Mouse (Mus musculus) kidney, embryonic 14.5 days (tissue): ENCODE results near the gene Lrrc18. TPM values are rescaled to one million over a fixed set of nuclear protein-coding genes. Genes with fewer than 3 reads are reported as not detected.
A peak's percentile ranks its signal among the peaks of the same experiment; 100 is the strongest.

ENCODE experiments used
- ATAC-seq: fragments of 200-750 bp; cut with Nextera tagmentation; 2 replicates; pipeline ENCODE4 v1.8.0; 2017; ENCODE audit warnings: moderate number of reproducible peaks, mild to moderate bottlenecking, moderate TSS enrichment, moderate library complexity; ENCODE audit not compliant: low FRiP score, low TSS enrichment
- H3K27ac ChIP-seq: fragments of 300-500 bp; sonication (generic); 2 replicates; pipeline ENCODE4 v1.5.1; 2014; ENCODE audit warnings: low read depth, mild to moderate bottlenecking, low read length, moderate library complexity, mixed read lengths
- H3K27me3 ChIP-seq: fragments of 300-500 bp; sonication (generic); 2 replicates; pipeline ENCODE4 v1.6.1; 2014; ENCODE audit warnings: mild to moderate bottlenecking, low read length; ENCODE audit not compliant: control insufficient read depth, insufficient read depth
- H3K36me3 ChIP-seq: fragments of 300-500 bp; sonication (generic); 2 replicates; pipeline ENCODE4 v1.6.1; 2014; ENCODE audit warnings: low read length, mixed read lengths; ENCODE audit not compliant: control insufficient read depth, insufficient read depth
- H3K4me1 ChIP-seq: fragments of 300-500 bp; sonication (generic); 2 replicates; pipeline ENCODE4 v1.6.1; 2014; ENCODE audit warnings: low read length, mixed read lengths; ENCODE audit not compliant: control insufficient read depth, insufficient read depth
- H3K4me2 ChIP-seq: fragments of 300-500 bp; sonication (generic); replicated peaks from 2 replicates; pipeline ENCODE4 v1.6.1; 2014; ENCODE audit warnings: low read depth, mild to moderate bottlenecking, low read length
- H3K4me3 ChIP-seq: fragments of 300-500 bp; sonication (generic); 2 replicates; pipeline ENCODE4 v1.5.1; 2014; ENCODE audit warnings: mild to moderate bottlenecking, low read length
- H3K9ac ChIP-seq: fragments of 300-500 bp; sonication (generic); 2 replicates; pipeline ENCODE4 v1.6.1; 2014; ENCODE audit warnings: low read depth, mild to moderate bottlenecking, low read length, moderate library complexity
- H3K9me3 ChIP-seq: fragments of 300-500 bp; sonication (generic); 2 replicates; pipeline ENCODE4 v1.6.1; 2016; ENCODE audit warnings: low read length; ENCODE audit not compliant: control insufficient read depth
- WGBS: fragments of 180-500 bp; shearing (Covaris S2); extraction: QIAGEN DNeasy Blood & Tissue Kit; methylation state at CpG from one replicate; pipeline ENCODE4 v1.1.7; 2014; 5-methylcytosine and 5-hydroxymethylcytosine counted together
- polyA plus RNA-seq: library from polyadenylated mRNA; unstranded; fragments of >200 nt; fragmentation: Nextera tagmentation; extraction: Ambion mirVana; gene quantifications from 2 replicates; pipeline ENCODE4 v1.2.1, GENCODE M21; 2014

The Lrrc18 gene
- polyA plus RNA-seq, 1 experiment from 2014 or later, result 0.28 TPM

- no peaks in the 10 kb centered on the region for H3K9me3 ChIP-seq
- H3K36me3 ChIP-seq, result no peaks in the 10 kb centered on the region
- no peak overlapping the region for H3K27ac ChIP-seq
- ATAC-seq, result no peak
- H3K9ac ChIP-seq, result no peak overlapping the region
- WGBS, result 50% methylated on average over 6 of the region's 6 CpGs
- H3K27me3 ChIP-seq, result peaks cover 10% of the 10 kb centered on the region
- H3K4me2 ChIP-seq, result no peak overlapping the region
- no peak overlapping the region for H3K4me3 ChIP-seq
- H3K4me1 ChIP-seq, result 0 out of 2 replicates have a peak, but pooled peaks cover 7% of the 10 kb centered on the region
These were observed 6.9 kb upstream of the Lrrc18 start for GRCm38 (mm10) chr14:32984176-32984738.

GRCm38 (mm10) chr14:32986659-32987058 lies 4.5 kb upstream of the Lrrc18 start:
- Histone ChIP-seq H3K9ac (no peak overlapping the region), H3K4me1 (0 out of 2 replicates have a peak, but pooled peaks cover 7% of the 10 kb centered on the region), H3K27ac (no peak overlapping the region), H3K9me3 (no peaks in the 10 kb centered on the region), H3K4me3 (no peak overlapping the region), H3K4me2 (no peak overlapping the region), H3K36me3 (no peaks in the 10 kb centered on the region), H3K27me3 (peaks cover 19% of the 10 kb centered on the region; the same call in 1 of the 2 replicates)
- 10% methylated on average over 4 of the region's 4 CpGs for WGBS
- ATAC-seq, result peak; percentile 74

GRCm38 (mm10) chr14:32994954-32995636 lies 3.9 kb downstream of the Lrrc18 start:
- no peaks in the 10 kb centered on the region for H3K9me3 ChIP-seq
- no peaks in the 10 kb centered on the region for H3K36me3 ChIP-seq
- 3% methylated on average over 10 of the region's 10 CpGs for WGBS
- H3K27me3 ChIP-seq, result peaks cover 17% of the 10 kb centered on the region; the same call in 1 of the 2 replicates
- peak; percentile 78; the same call in 1 of the 2 replicates for ATAC-seq
- peaks cover 9% of the 10 kb centered on the region; the same call in 1 of the 2 replicates for H3K4me1 ChIP-seq
- H3K9ac ChIP-seq, result no peak overlapping the region
- H3K27ac ChIP-seq, result no peak overlapping the region
- peak overlapping the region; percentile 32 for H3K4me2 ChIP-seq
- peak overlapping the region; percentile 1; the same call in 1 of the 2 replicates for H3K4me3 ChIP-seq

GRCm38 (mm10) chr14:32999511-32999910 lies 8.3 kb downstream of the Lrrc18 start:
- no peaks in the 10 kb centered on the region for H3K9me3 ChIP-seq
- H3K4me2 ChIP-seq, result no peak overlapping the region
- no peak overlapping the region for H3K4me3 ChIP-seq
- H3K27me3 ChIP-seq, result no peaks in the 10 kb centered on the region
- H3K27ac ChIP-seq, result no peak overlapping the region
- 0 out of 2 replicates have a peak, but pooled peaks have one; percentile 32 for ATAC-seq
- peaks cover 9% of the 10 kb centered on the region; the same call in 1 of the 2 replicates for H3K4me1 ChIP-seq
- H3K36me3 ChIP-seq, result no peaks in the 10 kb centered on the region
- WGBS, result 49% methylated on average over 10 of the region's 10 CpGs
- H3K9ac ChIP-seq, result no peak overlapping the region

GRCm38 (mm10) chr14:33000112-33000979 lies 9.2 kb downstream of the Lrrc18 start:
- Histone ChIP-seq H3K4me1 (peaks cover under 1% of the 10 kb centered on the region; the same call in 1 of the 2 replicates), H3K4me2 (no peak overlapping the region), H3K27ac (no peak overlapping the region), H3K9ac (no peak overlapping the region), H3K36me3 (no peaks in the 10 kb centered on the region), H3K27me3 (no peaks in the 10 kb centered on the region), H3K9me3 (0 out of 2 replicates have a peak, but pooled peaks cover 3% of the 10 kb centered on the region), H3K4me3 (no peak overlapping the region)
- 55% methylated on average over 8 of the region's 8 CpGs for WGBS
- no peak for ATAC-seq

GRCm38 (mm10) chr14:33005114-33005513 lies 13.9 kb downstream of the Lrrc18 start:
- Histone ChIP-seq H3K4me3 (no peak overlapping the region), H3K4me1 (no peaks in the 10 kb centered on the region), H3K36me3 (no peaks in the 10 kb centered on the region), H3K27me3 (no peaks in the 10 kb centered on the region), H3K9me3 (0 out of 2 replicates have a peak, but pooled peaks cover 3% of the 10 kb centered on the region), H3K27ac (no peak overlapping the region), H3K9ac (no peak overlapping the region), H3K4me2 (no peak overlapping the region)
- 100% methylated on average over 1 of the region's 1 CpGs for whole genome bisulfite sequencing
- no peak for ATAC-seq

- 86% methylated on average over 1 of the region's 1 CpGs for WGBS
- no peaks in the 10 kb centered on the region for H3K36me3 ChIP-seq
- ATAC-seq, result no peak
These were observed 16.5 kb downstream of the Lrrc18 start for GRCm38 (mm10) chr14:33007638-33008037.

GRCm38 (mm10) chr14:33019050-33019449 lies 27.9 kb downstream of the Lrrc18 start:
- no peak for ATAC-seq
- WGBS, result 73% methylated on average over 3 of the region's 3 CpGs
- H3K27me3 ChIP-seq, result no peaks in the 10 kb centered on the region

More at GRCm38 (mm10) chr14:33007638-33008037, 16.5 kb downstream of the Lrrc18 start:
- Histone ChIP-seq H3K9ac (no peak overlapping the region), H3K27me3 (no peaks in the 10 kb centered on the region), H3K4me1 (no peaks in the 10 kb centered on the region), H3K4me3 (no peak overlapping the region), H3K9me3 (0 out of 2 replicates have a peak, but pooled peaks cover 3% of the 10 kb centered on the region), H3K27ac (no peak overlapping the region), H3K4me2 (no peak overlapping the region)

More at GRCm38 (mm10) chr14:33019050-33019449, 27.9 kb downstream of the Lrrc18 start:
- Histone ChIP-seq H3K4me3 (no peak overlapping the region), H3K36me3 (no peaks in the 10 kb centered on the region), H3K4me2 (no peak overlapping the region), H3K9ac (no peak overlapping the region), H3K27ac (no peak overlapping the region), H3K9me3 (no peaks in the 10 kb centered on the region), H3K4me1 (no peaks in the 10 kb centered on the region)
